Mouse (Mus musculus) kidney, adult 2 months (tissue): ENCODE data around the gene Marc2. TPM values are rescaled to one million over a fixed set of nuclear protein-coding genes. Genes with fewer than 3 reads are reported as not detected.
A peak's percentile ranks its signal among the peaks of the same experiment; 100 is the strongest.

ENCODE experiments used
- DNase-seq: peaks from one replicate; pipeline ENCODE4 v3.0.0; 2021
- H3K27ac ChIP-seq: fragments of 200-500 bp; 2 replicates; pipeline ENCODE4 v1.5.1; 2012; ENCODE audit warnings: low read depth, low read length, control low read depth, inconsistent platforms; ENCODE audit not compliant: insufficient read depth
- H3K27me3 ChIP-seq: fragments of 200-500 bp; replicated peaks from 2 replicates; pipeline ENCODE4 v1.6.1; 2012; ENCODE audit warnings: mild to moderate bottlenecking, moderate library complexity, low read length, inconsistent platforms; ENCODE audit not compliant: control insufficient read depth, insufficient read depth
- H3K36me3 ChIP-seq: fragments of 200-500 bp; 2 replicates; pipeline ENCODE4 v1.6.1; 2012; ENCODE audit warnings: mild to moderate bottlenecking, moderate library complexity, low read length, inconsistent platforms; ENCODE audit not compliant: control insufficient read depth, insufficient read depth
- H3K4me1 ChIP-seq: fragments of 200-500 bp; 2 replicates; pipeline ENCODE4 v1.6.1; 2011; ENCODE audit warnings: low read length; ENCODE audit not compliant: control insufficient read depth, insufficient read depth
- H3K4me3 ChIP-seq: fragments of 200-500 bp; 2 replicates; pipeline ENCODE4 v1.5.1; 2011; ENCODE audit warnings: mild to moderate bottlenecking, low read depth, low read length, control low read depth; ENCODE audit not compliant: insufficient read depth
- CTCF ChIP-seq: fragments of 200-500 bp; conservative IDR thresholded peaks from 2 replicates; pipeline ENCODE4 v1.5.1; 2011; ENCODE audit warnings: low read depth, mild to moderate bottlenecking, control low read depth, low read length, moderate library complexity, mixed read lengths; ENCODE audit not compliant: insufficient read depth, insufficient read length
- POLR2A ChIP-seq: fragments of 200-500 bp; IDR thresholded peaks from one replicate; pipeline ENCODE4 v1.6.1; 2011; ENCODE audit warnings: low read depth, low read length, control low read depth
- WGBS: fragments of 180-500 bp; shearing (Covaris S2); methylation state at CpG from one replicate; pipeline ENCODE4 v1.1.7; 2018; 5-methylcytosine and 5-hydroxymethylcytosine counted together
- polyA plus RNA-seq: library from polyadenylated mRNA; depleted of rRNA; stranded (reverse); fragments of >200 nt; gene quantifications from 2 replicates; pipeline ENCODE4 v1.2.3, GENCODE M21; 2012

Gene Marc2
- polyA plus RNA-seq, 1 experiment: 403 TPM

- DNase-seq: peak; percentile 33
- no peak overlapping the region for H3K4me3 ChIP-seq
- no peaks in the 10 kb centered on the region for H3K27me3 ChIP-seq
- H3K4me1 ChIP-seq: no peaks in the 10 kb centered on the region
- no peak overlapping the region for H3K27ac ChIP-seq
- no peaks in the 10 kb centered on the region for H3K36me3 ChIP-seq
- TF ChIP-seq POLR2A (no peak), CTCF (no peak)
- WGBS: 53% methylated on average over 14 of the region's 14 CpGs
These were observed 64.1 kb downstream of the Marc2 start for GRCm38 (mm10) chr1:184782161-184782513.

GRCm38 (mm10) chr1:184781286-184782160 lies 64.7 kb downstream of the Marc2 start:
- Histone ChIP-seq H3K36me3 (no peaks in the 10 kb centered on the region), H3K4me3 (no peak overlapping the region), H3K4me1 (no peaks in the 10 kb centered on the region), H3K27me3 (no peaks in the 10 kb centered on the region), H3K27ac (no peak overlapping the region)
- no peak for DNase-seq
- WGBS: 62% methylated on average over 10 of the region's 10 CpGs
- no peak for TF ChIP-seq POLR2A
- TF ChIP-seq CTCF: no peak

- no peaks in the 10 kb centered on the region for H3K4me1 ChIP-seq
- WGBS: 91% methylated on average over 6 of the region's 6 CpGs
- TF ChIP-seq POLR2A: no peak
- no peak overlapping the region for H3K27ac ChIP-seq
- H3K36me3 ChIP-seq: no peaks in the 10 kb centered on the region
- H3K4me3 ChIP-seq: no peak overlapping the region
- DNase-seq: no peak
- no peaks in the 10 kb centered on the region for H3K27me3 ChIP-seq
These were observed 68.1 kb downstream of the Marc2 start for GRCm38 (mm10) chr1:184778157-184778556.

GRCm38 (mm10) chr1:184777061-184777795 lies 69.0 kb downstream of the Marc2 start:
- H3K36me3 ChIP-seq: no peaks in the 10 kb centered on the region
- H3K27ac ChIP-seq: no peak overlapping the region
- TF ChIP-seq POLR2A: no peak
- no peaks in the 10 kb centered on the region for H3K4me1 ChIP-seq
- no peaks in the 10 kb centered on the region for H3K27me3 ChIP-seq
- DNase-seq: no peak
- WGBS: 40% methylated on average over 22 of the region's 22 CpGs
- H3K4me3 ChIP-seq: no peak overlapping the region

GRCm38 (mm10) chr1:184775289-184775688 lies 71.0 kb downstream of the Marc2 start:
- DNase-seq: peak; percentile 65
- Histone ChIP-seq H3K4me3 (no peak overlapping the region), H3K27me3 (no peaks in the 10 kb centered on the region), H3K4me1 (no peaks in the 10 kb centered on the region), H3K36me3 (no peaks in the 10 kb centered on the region), H3K27ac (no peak overlapping the region)
- 32% methylated on average over 9 of the region's 9 CpGs for WGBS
- TF ChIP-seq POLR2A (no peak), CTCF (no peak)

- Histone ChIP-seq H3K4me3 (no peak overlapping the region), H3K4me1 (no peaks in the 10 kb centered on the region), H3K27me3 (no peaks in the 10 kb centered on the region), H3K36me3 (no peaks in the 10 kb centered on the region), H3K27ac (no peak overlapping the region)
- TF ChIP-seq POLR2A: no peak
- no peak for TF ChIP-seq CTCF
- 12% methylated on average over 9 of the region's 9 CpGs for WGBS
- no peak for DNase-seq
These were observed 74.4 kb downstream of the Marc2 start for GRCm38 (mm10) chr1:184771891-184772249.

GRCm38 (mm10) chr1:184771202-184771890 lies 74.9 kb downstream of the Marc2 start:
- no peaks in the 10 kb centered on the region for H3K36me3 ChIP-seq
- DNase-seq: peak; percentile 72
- TF ChIP-seq POLR2A: no peak
- TF ChIP-seq CTCF: peak; percentile 64
- no peak overlapping the region for H3K27ac ChIP-seq
- H3K4me1 ChIP-seq: no peaks in the 10 kb centered on the region
- no peak overlapping the region for H3K4me3 ChIP-seq
- no peaks in the 10 kb centered on the region for H3K27me3 ChIP-seq
- WGBS: 17% methylated on average over 18 of the region's 18 CpGs
